Mouse (Mus musculus) spleen, adult 2 months (tissue): Measurements from ENCODE around the gene Sucla2.

ENCODE experiments used
- CTCF ChIP-seq: fragments of 200-500 bp; IDR thresholded peaks from 2 replicates; pipeline ENCODE4 v1.5.1; 2011; ENCODE audit warnings: mild to moderate bottlenecking, inconsistent platforms; ENCODE audit not compliant: insufficient read depth, insufficient read length, insufficient replicate concordance; ENCODE audit errors: extremely low read depth
- POLR2A ChIP-seq: fragments of 200-500 bp; IDR thresholded peaks from 2 replicates; pipeline ENCODE4 v1.6.1; 2011; ENCODE audit warnings: low read depth, low read length, inconsistent platforms

DNA sequence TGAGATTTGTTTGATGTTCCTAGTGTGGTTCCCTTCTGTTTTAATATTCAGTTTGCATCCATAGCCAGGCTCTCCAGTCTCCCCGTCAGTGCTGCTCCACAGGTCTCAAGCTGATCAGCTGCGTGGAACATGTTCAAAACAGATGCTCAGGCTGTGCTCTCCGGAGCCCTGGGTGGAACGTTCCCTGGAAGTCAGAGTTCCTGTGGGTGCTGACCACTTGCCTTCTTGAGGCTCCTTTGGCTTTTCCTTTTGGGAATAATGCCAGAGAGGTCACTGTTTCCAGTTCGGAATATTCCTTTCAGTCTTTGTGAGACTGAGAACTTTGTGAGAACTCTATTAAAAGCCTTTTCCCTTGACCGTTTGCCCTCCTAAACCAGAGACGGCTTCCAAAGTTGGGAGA lies 49.6 kb upstream of the Sucla2 start:
- TF ChIP-seq CTCF (no peak), POLR2A (no peak)
